Mouse (Mus musculus) thymus, adult 2 months (tissue): ENCODE results near the gene Mfsd12. TPM values are rescaled to one million over a fixed set of nuclear protein-coding genes. Genes with fewer than 3 reads are reported as not detected.
A peak's percentile ranks its signal among the peaks of the same experiment; 100 is the strongest.

Experiments
- DNase-seq: peaks from one replicate; pipeline ENCODE4 v3.0.0; 2021
- H3K27ac ChIP-seq: fragments of 200-500 bp; 2 replicates; pipeline ENCODE4 v1.5.1; 2012; ENCODE audit warnings: low read length, control low read depth; ENCODE audit not compliant: control insufficient read depth, insufficient read depth
- H3K27me3 ChIP-seq: fragments of 200-500 bp; 2 replicates; pipeline ENCODE4 v1.6.1; 2012; ENCODE audit warnings: mild to moderate bottlenecking, low read length, moderate library complexity, mixed read lengths; ENCODE audit not compliant: control insufficient read depth, insufficient read depth
- H3K36me3 ChIP-seq: fragments of 200-500 bp; 2 replicates; pipeline ENCODE4 v1.6.1; 2012; ENCODE audit warnings: mild to moderate bottlenecking, low read length, moderate library complexity; ENCODE audit not compliant: control insufficient read depth, insufficient read depth
- H3K4me1 ChIP-seq: fragments of 200-500 bp; replicated peaks from 2 replicates; pipeline ENCODE4 v1.6.1; 2012; ENCODE audit warnings: low read length; ENCODE audit not compliant: control insufficient read depth, insufficient read depth
- H3K4me3 ChIP-seq: fragments of 200-500 bp; 2 replicates; pipeline ENCODE4 v1.5.1; 2012; ENCODE audit warnings: mild to moderate bottlenecking, low read length, control low read depth, moderate library complexity; ENCODE audit not compliant: control insufficient read depth, insufficient read depth
- CTCF ChIP-seq: fragments of 200-500 bp; IDR thresholded peaks from 2 replicates; pipeline ENCODE4 v1.5.1; 2012; ENCODE audit warnings: mild to moderate bottlenecking, control low read depth, low read length, moderate library complexity, borderline replicate concordance; ENCODE audit not compliant: control insufficient read depth, poor library complexity, insufficient read depth; ENCODE audit errors: extremely low read depth
- POLR2A ChIP-seq: fragments of 200-500 bp; IDR thresholded peaks from 2 replicates; pipeline ENCODE4 v1.6.1; 2012; ENCODE audit warnings: mild to moderate bottlenecking, low read length, control low read depth, moderate library complexity; ENCODE audit not compliant: control insufficient read depth, poor library complexity, insufficient read depth; ENCODE audit errors: extremely low read depth
- WGBS: fragments of 180-500 bp; shearing (Covaris S2); methylation state at CpG from one replicate; pipeline ENCODE4 v1.1.7; 2018; 5-methylcytosine and 5-hydroxymethylcytosine counted together
- polyA plus RNA-seq: library from polyadenylated mRNA; depleted of rRNA; stranded (reverse); fragments of >200 nt; gene quantifications from 2 replicates; pipeline ENCODE4 v1.2.3, GENCODE M21; 2012

Mfsd12 gene
- polyA plus RNA-seq, 1 experiment = 65.3 TPM

DNA sequence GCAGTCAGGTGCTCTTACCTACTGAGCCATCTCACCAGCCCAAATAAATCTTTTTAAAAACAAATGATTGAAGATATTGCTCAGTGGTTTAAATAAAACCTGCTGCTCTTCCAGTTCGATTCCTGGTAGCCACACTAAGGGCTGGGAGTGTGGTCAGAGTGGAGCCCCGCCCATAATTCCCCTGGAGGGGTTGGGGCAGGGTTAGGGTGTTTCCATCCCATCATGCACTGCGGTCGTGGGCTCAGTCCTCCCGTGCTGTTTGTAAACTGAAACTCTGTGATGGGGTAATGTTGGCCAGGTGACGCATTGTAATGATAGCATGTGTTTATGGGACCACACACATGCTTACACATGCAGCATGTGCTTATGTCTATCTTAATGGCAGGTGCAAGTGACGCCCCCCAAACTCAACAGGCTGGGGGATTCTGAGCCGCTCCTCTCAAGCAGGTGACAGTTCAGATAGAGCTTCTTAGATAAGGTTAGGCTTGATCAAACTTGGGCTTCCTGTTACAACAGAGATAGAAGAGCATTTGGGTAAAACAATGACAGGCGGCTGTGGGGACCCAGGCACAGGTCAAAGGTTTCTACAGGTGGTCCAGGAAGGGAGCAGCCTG, 5.5 kb upstream of the Mfsd12 start:
- no peak for TF ChIP-seq CTCF
- no peak for TF ChIP-seq POLR2A
- DNase-seq = peak; percentile 76
- Histone ChIP-seq H3K27ac (peak overlapping the region; percentile 84), H3K4me3 (peak overlapping the region; percentile 14; the same call in 1 of the 2 replicates), H3K4me1 (peaks cover 36% of the 10 kb centered on the region), H3K27me3 (no peaks in the 10 kb centered on the region), H3K36me3 (no peaks in the 10 kb centered on the region)
- 8% methylated on average over 9 of the region's 9 CpGs for WGBS

DNA sequence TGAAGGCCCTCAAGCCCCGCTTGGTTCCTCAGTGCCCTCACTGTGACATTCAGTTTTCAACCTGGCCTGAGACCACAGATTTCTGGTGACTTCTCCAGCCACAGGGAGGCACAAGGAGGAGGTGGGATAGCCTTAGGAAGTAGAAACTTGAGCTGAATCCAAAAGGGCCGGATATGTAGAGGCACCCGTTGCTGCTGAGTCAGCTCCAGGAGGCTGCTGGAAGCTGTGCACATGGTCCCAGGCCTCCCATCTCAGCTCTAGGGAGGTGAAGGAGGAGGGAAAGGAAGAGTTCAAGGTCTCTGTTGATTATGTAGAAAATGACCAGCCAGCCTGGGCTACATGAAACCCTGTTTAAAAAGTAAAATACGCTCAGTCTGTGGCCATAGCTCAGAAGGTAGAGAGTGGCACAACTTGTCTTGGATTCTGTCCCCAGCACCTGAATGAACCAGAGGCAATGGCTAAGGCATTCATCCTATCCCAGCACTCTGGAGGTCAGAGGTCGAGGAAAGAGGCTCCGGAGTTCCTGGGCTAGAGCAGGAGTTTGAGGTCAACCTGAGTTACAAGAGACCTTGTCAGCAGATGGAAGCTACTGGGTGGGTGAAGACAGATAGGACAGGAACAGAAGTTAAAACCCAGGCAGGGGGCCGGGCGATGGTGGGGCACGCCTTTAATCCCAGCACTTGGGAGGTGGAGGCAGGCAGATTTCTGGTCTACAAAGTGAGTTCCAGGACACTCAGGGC, 2.4 kb upstream of the Mfsd12 start:
- TF ChIP-seq POLR2A = no peak
- TF ChIP-seq CTCF = no peak

DNA sequence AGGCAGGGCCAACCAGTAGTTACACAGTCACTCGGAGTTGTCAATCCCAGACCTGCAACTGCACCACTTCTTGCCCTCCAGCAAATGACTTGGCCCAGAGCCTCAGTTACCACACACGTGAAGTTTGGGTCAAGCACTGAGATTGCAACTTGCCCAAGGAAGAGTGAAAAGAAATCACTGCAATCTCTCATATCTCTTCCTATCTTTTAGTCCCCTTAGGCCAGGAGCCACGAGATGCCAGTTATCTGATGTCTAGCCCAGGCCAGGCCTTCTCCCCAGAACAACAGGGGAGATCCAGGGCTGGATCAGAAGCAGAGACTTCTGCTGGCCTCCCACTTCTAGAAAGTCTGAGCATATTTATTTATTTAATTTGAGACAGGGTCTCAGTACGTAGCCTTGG, 1.8 kb upstream of the Mfsd12 start:
- Histone ChIP-seq H3K4me1 (peaks cover 41% of the 10 kb centered on the region), H3K36me3 (no peaks in the 10 kb centered on the region), H3K4me3 (no peak overlapping the region), H3K27ac (no peak overlapping the region), H3K27me3 (no peaks in the 10 kb centered on the region)
- WGBS = 90% methylated on average over 4 of the region's 4 CpGs
- no peak for DNase-seq
- TF ChIP-seq POLR2A = no peak
- TF ChIP-seq CTCF = no peak

More for the DNA sequence above, 2.4 kb upstream of the Mfsd12 start:
- Histone ChIP-seq H3K36me3 (no peaks in the 10 kb centered on the region), H3K27ac (no peak overlapping the region), H3K4me1 (peaks cover 41% of the 10 kb centered on the region), H3K27me3 (no peaks in the 10 kb centered on the region), H3K4me3 (no peak overlapping the region)
- no peak for DNase-seq
- 92% methylated on average over 9 of the region's 9 CpGs for WGBS

DNA sequence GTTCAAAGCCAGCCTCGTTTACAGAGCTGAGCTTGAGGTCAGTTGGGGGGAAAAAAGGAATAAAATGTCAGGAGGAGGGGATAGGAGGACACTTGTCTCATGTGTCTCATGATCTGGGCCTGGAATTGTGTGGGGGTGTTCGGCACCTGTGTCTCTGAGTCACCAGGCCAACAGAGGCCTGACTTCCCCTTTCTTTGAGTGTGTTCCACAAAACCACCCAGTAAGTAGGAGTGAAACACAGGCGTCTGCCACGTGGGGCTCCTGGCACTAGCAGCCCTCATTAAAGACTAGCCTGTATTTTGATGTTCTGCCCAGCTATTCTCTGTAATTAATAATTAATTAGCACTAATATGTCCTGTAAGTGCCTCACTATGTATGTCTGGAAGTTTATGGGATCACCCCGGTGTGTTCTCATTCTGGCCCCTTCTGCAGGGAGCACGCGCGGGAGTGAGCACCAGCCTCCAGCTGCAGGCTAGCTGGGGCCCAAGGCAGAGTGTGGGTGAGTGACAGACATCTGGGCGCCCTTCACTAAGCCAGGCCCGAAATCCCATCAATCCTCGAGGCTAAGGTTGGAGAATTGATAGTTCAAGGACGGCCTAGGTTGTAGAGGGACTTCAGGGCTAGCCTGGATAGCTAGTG, 820 bp upstream of the Mfsd12 start:
- DNase-seq = no peak
- H3K36me3 ChIP-seq = no peaks in the 10 kb centered on the region
- TF ChIP-seq CTCF (no peak), POLR2A (no peak)
- H3K27me3 ChIP-seq = no peaks in the 10 kb centered on the region
- H3K4me1 ChIP-seq = peaks cover 41% of the 10 kb centered on the region
- peak overlapping the region; percentile 64 for H3K4me3 ChIP-seq
- 17% methylated on average over 12 of the region's 12 CpGs for WGBS
- H3K27ac ChIP-seq = peak overlapping the region; percentile 48; the same call in 1 of the 2 replicates

DNA sequence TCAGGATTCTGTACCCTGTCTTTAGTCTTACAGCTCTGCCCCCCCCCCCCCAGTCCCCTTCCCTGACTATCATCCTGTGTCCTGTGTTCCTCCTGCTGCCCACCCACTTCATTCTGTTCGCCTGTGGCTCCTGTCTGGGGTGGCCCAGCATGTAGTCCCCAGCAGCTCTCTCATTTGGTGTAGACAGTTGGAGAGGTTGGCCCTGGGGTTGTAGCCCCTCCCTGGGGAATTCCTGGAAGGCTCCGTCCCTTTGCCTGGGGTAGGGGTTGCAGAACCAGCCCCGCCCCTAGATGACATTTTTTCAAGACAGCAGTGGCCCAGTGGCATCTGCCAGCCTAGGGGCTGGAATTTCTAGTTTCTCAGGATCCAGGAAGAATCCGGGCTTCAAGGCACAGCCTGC, 918 bp downstream of the Mfsd12 start:
- no peak for TF ChIP-seq POLR2A
- no peak for TF ChIP-seq CTCF
- Histone ChIP-seq H3K36me3 (no peaks in the 10 kb centered on the region), H3K4me3 (peak overlapping the region; percentile 64), H3K27me3 (no peaks in the 10 kb centered on the region), H3K27ac (no peak overlapping the region), H3K4me1 (peaks cover 28% of the 10 kb centered on the region)
- DNase-seq = no peak
- WGBS = 35% methylated on average over 4 of the region's 4 CpGs

DNA sequence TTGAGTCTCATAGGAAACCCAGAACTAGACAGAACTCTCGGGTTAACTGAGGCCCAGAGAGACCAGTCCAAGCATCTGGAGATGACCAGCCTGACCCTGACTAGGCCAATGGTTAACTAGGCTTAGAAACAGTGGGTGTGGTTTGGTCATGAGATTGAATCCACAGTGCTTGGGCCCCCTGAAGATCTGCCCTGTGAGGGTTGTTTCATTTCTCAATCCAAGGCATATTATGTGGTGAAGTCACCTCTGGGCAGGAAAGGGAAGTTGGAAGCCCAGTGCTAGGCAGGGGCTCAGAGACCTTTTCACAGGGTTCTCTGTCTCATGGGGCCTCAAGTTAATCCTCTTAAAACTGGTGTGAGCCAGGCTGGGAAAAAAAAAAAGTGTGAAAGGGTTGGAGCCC, 1.6 kb downstream of the Mfsd12 start:
- H3K4me1 ChIP-seq = peaks cover 28% of the 10 kb centered on the region
- 50% methylated on average over 1 of the region's 1 CpGs for WGBS
- no peak overlapping the region; the same call in 1 of the 2 replicates for H3K27ac ChIP-seq
- no peak for TF ChIP-seq CTCF
- TF ChIP-seq POLR2A = no peak
- H3K4me3 ChIP-seq = no peak overlapping the region
- H3K36me3 ChIP-seq = no peaks in the 10 kb centered on the region
- H3K27me3 ChIP-seq = no peaks in the 10 kb centered on the region
- DNase-seq = no peak
